Mouse (Mus musculus) heart, postnatal 25 days (tissue): ENCODE measurements around the gene Khdrbs1. TPM values are rescaled to one million over a fixed set of nuclear protein-coding genes. Genes with fewer than 3 reads are reported as not detected.
"Not testable (repeated sequence)": the region's sequence is repeated elsewhere in the genome, so short reads cannot be mapped to it uniquely, and the experiment has no call there.

Experiments
- DNase-seq: peaks from one replicate; pipeline ENCODE4 v3.0.0; 2022; ENCODE audit warnings: low spot score
- intact Hi-C: fragments of 180-260 bp; cut with DNase I; formaldehyde crosslinking; loops from one replicate; pipeline ENCODE4 v1.15.1; 2025
- total RNA-seq, 2 experiments: library from RNA; stranded (reverse); gene quantifications; 2 replicates each; pipeline ENCODE4 v1.2.3; 2021

Gene Khdrbs1
- total RNA-seq, result 10 to 100 TPM; 38.0 to 46.9 TPM

GRCm38 (mm10) chr4:129742232-129743009 is at the start of gene Khdrbs1:
TSS of gene Khdrbs1 (minus strand) at chr4:129742303.
- intact Hi-C loops, result loop anchor here (5.0 kb wide), 2 partner anchors 40 to 80 kb away; no protein-coding TSS in a partner anchor
- DNase-seq, result peak; percentile 94

GRCm38 (mm10) chr4:129791399-129791798 is 49.3 kb upstream of the Khdrbs1 start:
- no peak for DNase-seq
- intact Hi-C loops, result no loop called here

- intact Hi-C loops, result no loop called here
Measured at GRCm38 (mm10) chr4:129790475-129790874, 48.4 kb upstream of the Khdrbs1 start.

GRCm38 (mm10) chr4:129789635-129790034 is 47.5 kb upstream of the Khdrbs1 start:
- intact Hi-C loops, result loop anchor here (5.0 to 10.0 kb wide), 3 partner anchors 33 to 298 kb away; no protein-coding TSS in a partner anchor
- no peak for DNase-seq

More at GRCm38 (mm10) chr4:129790475-129790874, 48.4 kb upstream of the Khdrbs1 start:
- no peak for DNase-seq

GRCm38 (mm10) chr4:129788693-129789092 is 46.6 kb upstream of the Khdrbs1 start:
- no peak for DNase-seq
- intact Hi-C loops, result loop anchor here (5.0 to 10.0 kb wide), 3 partner anchors 34 to 299 kb away; no protein-coding TSS in a partner anchor

GRCm38 (mm10) chr4:129785178-129785577 is 43.1 kb upstream of the Khdrbs1 start:
- DNase-seq, result peak; percentile 31
- intact Hi-C loops, result loop anchor here (1.0 to 10.0 kb wide), 5 partner anchors 37 to 302 kb away; partner anchors contain the start of gene Spocd1

- intact Hi-C loops, result loop anchor here (10.0 kb wide), 1 partner anchor 61 kb away; no protein-coding TSS in a partner anchor
- no peak for DNase-seq
Measured at GRCm38 (mm10) chr4:129783506-129783905, 41.4 kb upstream of the Khdrbs1 start.

- intact Hi-C loops, result loop anchor here (10.0 kb wide), 1 partner anchor 62 kb away; no protein-coding TSS in a partner anchor
- no peak for DNase-seq
Measured at GRCm38 (mm10) chr4:129782857-129783331, 40.8 kb upstream of the Khdrbs1 start.

- intact Hi-C loops, result loop anchor here (10.0 kb wide), 1 partner anchor 63 kb away; no protein-coding TSS in a partner anchor
- DNase-seq, result peak; percentile 15
Measured at GRCm38 (mm10) chr4:129781881-129782675, 40.0 kb upstream of the Khdrbs1 start.

GRCm38 (mm10) chr4:129771672-129772521 is 29.8 kb upstream of the Khdrbs1 start:
- intact Hi-C loops, result no loop called here
- DNase-seq, result no peak

GRCm38 (mm10) chr4:129771314-129771671 is 29.2 kb upstream of the Khdrbs1 start:
- no peak for DNase-seq
- intact Hi-C loops, result no loop called here

- intact Hi-C loops, result no loop called here
- DNase-seq, result no peak
Measured at GRCm38 (mm10) chr4:129770600-129770999, 28.5 kb upstream of the Khdrbs1 start.

GRCm38 (mm10) chr4:129768742-129769141 is 26.6 kb upstream of the Khdrbs1 start:
- DNase-seq, intact Hi-C loops: not testable (repeated sequence)

- no peak for DNase-seq
- intact Hi-C loops, result no loop called here
Measured at GRCm38 (mm10) chr4:129767782-129768181, 25.7 kb upstream of the Khdrbs1 start.

GRCm38 (mm10) chr4:129765351-129765750 is 23.2 kb upstream of the Khdrbs1 start:
- DNase-seq, result no peak
- intact Hi-C loops, result no loop called here

GRCm38 (mm10) chr4:129762496-129762895 is 20.4 kb upstream of the Khdrbs1 start:
- intact Hi-C loops, DNase-seq: not testable (repeated sequence)

- no peak for DNase-seq
- intact Hi-C loops, result no loop called here
Measured at GRCm38 (mm10) chr4:129761606-129762005, 19.5 kb upstream of the Khdrbs1 start.

- intact Hi-C loops, result no loop called here
- no peak for DNase-seq
Measured at GRCm38 (mm10) chr4:129755455-129755854, 13.4 kb upstream of the Khdrbs1 start.

- intact Hi-C loops, result no loop called here
- no peak for DNase-seq
Measured at GRCm38 (mm10) chr4:129754742-129755141, 12.6 kb upstream of the Khdrbs1 start.
